Mouse (Mus musculus) CH12.LX (cell line): ENCODE measurements at regions not wholly inside any gene's neighbourhood (a gene's known extent, or its start where the extent isn't known, plus 50 kb on each side); places are given as distances from the start of the nearest gene placed in this dataset.

ENCODE experiments used
- DNase-seq: peaks from one replicate; pipeline ENCODE4 v3.0.0-alpha.2; 2013; ENCODE audit errors: extremely low read depth
- H3K27ac ChIP-seq: 2 replicates; pipeline ENCODE4 v1.5.1; 2012; ENCODE audit warnings: low read depth, mild to moderate bottlenecking, control low read depth, moderate library complexity; ENCODE audit not compliant: insufficient read depth
- H3K27me3 ChIP-seq: replicated peaks from 2 replicates; pipeline ENCODE3; 2012; ENCODE audit warnings: inconsistent platforms
- H3K36me3 ChIP-seq, 2 experiments: replicated peaks in 1 of 2; 2 replicates each; pipeline versions ENCODE3 to v1.6.1; 2012; ENCODE audit warnings: inconsistent platforms in 1 of 2, low read length in 1 of 2, mild to moderate bottlenecking in 1 of 2, mixed read lengths in 1 of 2, moderate library complexity in 1 of 2; ENCODE audit not compliant: control insufficient read depth in 1 of 2, insufficient read depth in 1 of 2
- H3K4me1 ChIP-seq, 2 experiments: 2 replicates each; pipeline ENCODE4 v1.6.1; 2012; ENCODE audit warnings: inconsistent platforms in 1 of 2, moderate library complexity in 1 of 2; ENCODE audit not compliant: insufficient read depth in 2 of 2, control insufficient read depth in 1 of 2
- H3K4me2 ChIP-seq: 2 replicates; pipeline ENCODE4 v1.6.1; 2012; ENCODE audit warnings: low read depth, mild to moderate bottlenecking, control low read depth; ENCODE audit not compliant: poor library complexity, insufficient read depth, severe bottlenecking
- H3K4me3 ChIP-seq, 3 experiments: fragments of 150-350 bp in 1 of 3; sonication (generic) in 1 of 3; replicated peaks in 1 of 3; 2 replicates each; pipeline versions ENCODE3 to v1.5.1; 2011 to 2012; ENCODE audit warnings: low read depth in 2 of 3, low read length in 2 of 3, mild to moderate bottlenecking in 2 of 3, moderate library complexity in 2 of 3, control low read depth in 1 of 3, improper control_type of control experiment in 1 of 3, inconsistent platforms in 1 of 3, mixed read lengths in 1 of 3; ENCODE audit not compliant: poor library complexity in 1 of 3
- H3K79me2 ChIP-seq: replicated peaks from 2 replicates; pipeline ENCODE4 v1.6.1; 2012; ENCODE audit warnings: mild to moderate bottlenecking, moderate library complexity; ENCODE audit not compliant: control insufficient read depth, poor library complexity, insufficient read depth, severe bottlenecking; ENCODE audit errors: extremely low read depth
- H3K9ac ChIP-seq: 2 replicates; pipeline ENCODE4 v1.6.1; 2012; ENCODE audit warnings: low read depth, mild to moderate bottlenecking, control low read depth, moderate library complexity; ENCODE audit not compliant: insufficient read depth
- H3K9me3 ChIP-seq: replicated peaks from 2 replicates; pipeline ENCODE3; 2012; ENCODE audit warnings: low read length, inconsistent platforms, mixed read lengths
- BHLHE40 ChIP-seq: IDR thresholded peaks from 2 replicates; pipeline ENCODE4 v1.6.1; 2011; ENCODE audit warnings: mild to moderate bottlenecking, low read depth, low read length, improper control_type of control experiment
- CHD1 ChIP-seq: IDR thresholded peaks from 2 replicates; pipeline ENCODE4 v1.6.1; 2012; ENCODE audit warnings: low read depth, low read length, improper control_type of control experiment, inconsistent platforms
- CHD2 ChIP-seq: IDR thresholded peaks from 2 replicates; pipeline ENCODE4 v1.6.1; 2011; ENCODE audit warnings: low read length, improper control_type of control experiment
- E2F4 ChIP-seq: IDR thresholded peaks from 2 replicates; pipeline ENCODE4 v1.6.1; 2011; ENCODE audit warnings: low read depth, low read length, improper control_type of control experiment; ENCODE audit not compliant: insufficient replicate concordance
- ELF1 ChIP-seq: IDR thresholded peaks from 2 replicates; pipeline ENCODE4 v1.6.1; 2014; ENCODE audit warnings: low read depth, mild to moderate bottlenecking, inconsistent platforms, low read length, improper control_type of control experiment
- EP300 ChIP-seq: IDR thresholded peaks from 2 replicates; pipeline ENCODE4 v1.6.1; 2011; ENCODE audit warnings: low read length, improper control_type of control experiment
- ETS1 ChIP-seq: conservative IDR thresholded peaks from 2 replicates; pipeline ENCODE4 v1.6.1; 2012; ENCODE audit warnings: low read depth, mild to moderate bottlenecking, inconsistent platforms, low read length, improper control_type of control experiment, moderate library complexity
- GABPA ChIP-seq: IDR thresholded peaks from 2 replicates; pipeline ENCODE4 v1.6.1; 2012; ENCODE audit warnings: low read depth, low read length, improper control_type of control experiment, inconsistent platforms; ENCODE audit not compliant: insufficient replicate concordance
- HCFC1 ChIP-seq: IDR thresholded peaks from 2 replicates; pipeline ENCODE4 v1.6.1; 2012; ENCODE audit warnings: low read depth, mild to moderate bottlenecking, inconsistent platforms, low read length, improper control_type of control experiment
- IRF4 ChIP-seq: IDR thresholded peaks from 2 replicates; pipeline ENCODE4 v1.6.1; 2014; ENCODE audit warnings: low read depth, mild to moderate bottlenecking, inconsistent platforms, low read length, improper control_type of control experiment
- KAT2A ChIP-seq: IDR thresholded peaks from 2 replicates; pipeline ENCODE4 v1.6.1; 2012; ENCODE audit warnings: low read length, improper control_type of control experiment, inconsistent platforms; ENCODE audit not compliant: insufficient replicate concordance
- MAX ChIP-seq: IDR thresholded peaks from 2 replicates; pipeline ENCODE4 v1.6.1; 2011; ENCODE audit warnings: low read length, improper control_type of control experiment
- MEF2A ChIP-seq: IDR thresholded peaks from 2 replicates; pipeline ENCODE4 v1.6.1; 2014; ENCODE audit warnings: low read depth, mild to moderate bottlenecking, inconsistent platforms, low read length, improper control_type of control experiment, borderline replicate concordance
- MXI1 ChIP-seq: IDR thresholded peaks from 2 replicates; pipeline ENCODE4 v1.6.1; 2011; ENCODE audit warnings: mild to moderate bottlenecking, low read depth, low read length, improper control_type of control experiment
- NELFE ChIP-seq: IDR thresholded peaks from 2 replicates; pipeline ENCODE4 v1.6.1; 2011; ENCODE audit warnings: low read depth, low read length, improper control_type of control experiment
- NRF1 ChIP-seq: IDR thresholded peaks from 2 replicates; pipeline ENCODE4 v1.6.1; 2014; ENCODE audit warnings: low read depth, mild to moderate bottlenecking, inconsistent platforms, low read length, improper control_type of control experiment, moderate library complexity
- PAX5 ChIP-seq: IDR thresholded peaks from 2 replicates; pipeline ENCODE4 v1.6.1; 2012; ENCODE audit warnings: low read length, inconsistent platforms, mixed read lengths
- POLR2AphosphoS2 ChIP-seq: IDR thresholded peaks from 2 replicates; pipeline ENCODE4 v1.6.1; 2011; ENCODE audit warnings: low read depth, low read length, improper control_type of control experiment
- RAD21 ChIP-seq: IDR thresholded peaks from 2 replicates; pipeline ENCODE4 v1.6.1; 2011; ENCODE audit warnings: low read depth, mild to moderate bottlenecking, low read length, improper control_type of control experiment, moderate library complexity
- RCOR1 ChIP-seq: conservative IDR thresholded peaks from 2 replicates; pipeline ENCODE4 v1.6.1; 2012; ENCODE audit warnings: low read depth, mild to moderate bottlenecking, inconsistent platforms, low read length, improper control_type of control experiment
- TBP ChIP-seq: conservative IDR thresholded peaks from 2 replicates; pipeline ENCODE4 v1.6.1; 2011; ENCODE audit warnings: low read depth, low read length, improper control_type of control experiment
- TCF12 ChIP-seq: IDR thresholded peaks from 2 replicates; pipeline ENCODE4 v1.6.1; 2014; ENCODE audit warnings: low read depth, mild to moderate bottlenecking, inconsistent platforms, low read length, improper control_type of control experiment
- UBTF ChIP-seq: IDR thresholded peaks from 2 replicates; pipeline ENCODE4 v1.6.1; 2012; ENCODE audit warnings: low read depth, mild to moderate bottlenecking, inconsistent platforms, low read length, improper control_type of control experiment, moderate library complexity
- USF2 ChIP-seq: conservative IDR thresholded peaks from 2 replicates; pipeline ENCODE4 v1.6.1; 2011; ENCODE audit warnings: low read depth, low read length, improper control_type of control experiment
- ZKSCAN1 ChIP-seq: IDR thresholded peaks from 2 replicates; pipeline ENCODE4 v1.6.1; 2012; ENCODE audit warnings: low read depth, inconsistent platforms, low read length, improper control_type of control experiment, borderline replicate concordance
- ZMIZ1 ChIP-seq: IDR thresholded peaks from 2 replicates; pipeline ENCODE4 v1.6.1; 2012; ENCODE audit warnings: low read depth, mild to moderate bottlenecking, inconsistent platforms, low read length, improper control_type of control experiment
- ZNF384 ChIP-seq: IDR thresholded peaks from 2 replicates; pipeline ENCODE4 v1.6.1; 2012; ENCODE audit warnings: low read depth, low read length, improper control_type of control experiment, inconsistent platforms
- dilution Hi-C: fragments of 300-500 bp; cut with MboI; formaldehyde crosslinking; loops from 2 replicates; pipeline ENCODE4 v1.14.3; 2020; ENCODE audit warnings: low sequenced_read_pairs; ENCODE audit not compliant: extremely low pct_unique_long_range_greater_than_20kb, extremely low pct_ligation_motif_present
- in situ Hi-C: fragments of 300-500 bp; cut with MboI; formaldehyde crosslinking; loops from 3 replicates; pipeline ENCODE4 v1.14.3; 2019; ENCODE audit warnings: low sequenced_read_pairs, low pct_ligation_motif_present, low pct_unique_long_range_greater_than_20kb, mixed read lengths

- Histone ChIP-seq H3K27me3 (no peaks in the 10 kb centered on the region), H3K4me3 (no peak overlapping the region), H3K9me3 (no peaks in the 10 kb centered on the region), H3K36me3 (no peaks in the 10 kb centered on the region), H3K4me1 (no peaks in the 10 kb centered on the region), H3K27ac (no peak overlapping the region), H3K9ac (no peak overlapping the region), H3K79me2 (no peaks in the 10 kb centered on the region), H3K4me2 (no peak overlapping the region)
- dilution Hi-C loops = no loop called here
- no peak for TF ChIP-seq TCF12
- no peak for TF ChIP-seq NRF1
- TF ChIP-seq MEF2A = no peak
- TF ChIP-seq PAX5 = no peak
- TF ChIP-seq RCOR1 = no peak
- no peak for TF ChIP-seq HCFC1
- no peak for TF ChIP-seq GABPA
- TF ChIP-seq ZKSCAN1 = no peak
- no peak for TF ChIP-seq MXI1
- no peak for TF ChIP-seq RAD21
- no peak for TF ChIP-seq KAT2A
- no peak for TF ChIP-seq ZMIZ1
- TF ChIP-seq IRF4 = no peak
- TF ChIP-seq CHD1 = no peak
- no peak for TF ChIP-seq CHD2
- TF ChIP-seq UBTF = no peak
- TF ChIP-seq USF2 = no peak
- TF ChIP-seq BHLHE40 = no peak
- in situ Hi-C loops = no loop called here
- DNase-seq = no peak
These were observed 174.9 kb downstream of the Rps24 start for GRCm38 (mm10) chr14:24661797-24662196.

- Histone ChIP-seq H3K27me3 (no peaks in the 10 kb centered on the region), H3K4me2 (no peak overlapping the region), H3K4me1 (no peaks in the 10 kb centered on the region), H3K9me3 (no peaks in the 10 kb centered on the region), H3K36me3 (no peaks in the 10 kb centered on the region), H3K4me3 (no peak overlapping the region), H3K9ac (no peak overlapping the region), H3K79me2 (no peaks in the 10 kb centered on the region), H3K27ac (no peak overlapping the region)
- in situ Hi-C loops (no loop called here), dilution Hi-C loops (no loop called here)
- DNase-seq = no peak
- no peak for TF ChIP-seq RCOR1
- TF ChIP-seq USF2 = no peak
- no peak for TF ChIP-seq ETS1
- no peak for TF ChIP-seq ELF1
- no peak for TF ChIP-seq MAX
- no peak for TF ChIP-seq NELFE
- TF ChIP-seq NRF1 = no peak
- no peak for TF ChIP-seq ZNF384
- TF ChIP-seq ZKSCAN1 = no peak
- no peak for TF ChIP-seq HCFC1
- no peak for TF ChIP-seq MEF2A
- TF ChIP-seq E2F4 = no peak
- no peak for TF ChIP-seq ZMIZ1
- no peak for TF ChIP-seq PAX5
- no peak for TF ChIP-seq EP300
- no peak for TF ChIP-seq POLR2AphosphoS2
- TF ChIP-seq TBP = no peak
- no peak for TF ChIP-seq CHD2
These were observed 178.3 kb downstream of the Rps24 start for GRCm38 (mm10) chr14:24665210-24665609.
